Mouse (Mus musculus) CH12.LX (cell line): ENCODE results near the gene Mrpl33. TPM values are rescaled to one million over a fixed set of nuclear protein-coding genes. Genes with fewer than 3 reads are reported as not detected.

Source experiments
- DNase-seq: peaks from one replicate; pipeline ENCODE4 v3.0.0-alpha.2; 2013; ENCODE audit errors: extremely low read depth
- H3K27ac ChIP-seq: 2 replicates; pipeline ENCODE4 v1.5.1; 2012; ENCODE audit warnings: low read depth, mild to moderate bottlenecking, control low read depth, moderate library complexity; ENCODE audit not compliant: insufficient read depth
- H3K27me3 ChIP-seq: replicated peaks from 2 replicates; pipeline ENCODE3; 2012; ENCODE audit warnings: inconsistent platforms
- H3K36me3 ChIP-seq, 2 experiments: replicated peaks in 1 of 2; 2 replicates each; pipeline versions ENCODE3 to v1.6.1; 2012; ENCODE audit warnings: inconsistent platforms in 1 of 2, low read length in 1 of 2, mild to moderate bottlenecking in 1 of 2, mixed read lengths in 1 of 2, moderate library complexity in 1 of 2; ENCODE audit not compliant: control insufficient read depth in 1 of 2, insufficient read depth in 1 of 2
- H3K4me1 ChIP-seq, 2 experiments: 2 replicates each; pipeline ENCODE4 v1.6.1; 2012; ENCODE audit warnings: inconsistent platforms in 1 of 2, moderate library complexity in 1 of 2; ENCODE audit not compliant: insufficient read depth in 2 of 2, control insufficient read depth in 1 of 2
- H3K4me2 ChIP-seq: 2 replicates; pipeline ENCODE4 v1.6.1; 2012; ENCODE audit warnings: low read depth, mild to moderate bottlenecking, control low read depth; ENCODE audit not compliant: poor library complexity, insufficient read depth, severe bottlenecking
- H3K4me3 ChIP-seq, 3 experiments: fragments of 150-350 bp in 1 of 3; sonication (generic) in 1 of 3; replicated peaks in 1 of 3; 2 replicates each; pipeline versions ENCODE3 to v1.5.1; 2011 to 2012; ENCODE audit warnings: low read depth in 2 of 3, low read length in 2 of 3, mild to moderate bottlenecking in 2 of 3, moderate library complexity in 2 of 3, control low read depth in 1 of 3, improper control_type of control experiment in 1 of 3, inconsistent platforms in 1 of 3, mixed read lengths in 1 of 3; ENCODE audit not compliant: poor library complexity in 1 of 3
- H3K79me2 ChIP-seq: replicated peaks from 2 replicates; pipeline ENCODE4 v1.6.1; 2012; ENCODE audit warnings: mild to moderate bottlenecking, moderate library complexity; ENCODE audit not compliant: control insufficient read depth, poor library complexity, insufficient read depth, severe bottlenecking; ENCODE audit errors: extremely low read depth
- H3K9ac ChIP-seq: 2 replicates; pipeline ENCODE4 v1.6.1; 2012; ENCODE audit warnings: low read depth, mild to moderate bottlenecking, control low read depth, moderate library complexity; ENCODE audit not compliant: insufficient read depth
- H3K9me3 ChIP-seq: replicated peaks from 2 replicates; pipeline ENCODE3; 2012; ENCODE audit warnings: low read length, inconsistent platforms, mixed read lengths
- CHD2 ChIP-seq: IDR thresholded peaks from 2 replicates; pipeline ENCODE4 v1.6.1; 2011; ENCODE audit warnings: low read length, improper control_type of control experiment
- CTCF ChIP-seq, 2 experiments: IDR thresholded peaks in 1 of 2; conservative IDR thresholded peaks in 1 of 2; 2 replicates each; pipeline ENCODE4 v1.5.1; 2011 to 2012; ENCODE audit warnings: low read depth in 2 of 2, low read length in 2 of 2, improper control_type of control experiment in 1 of 2, inconsistent platforms in 1 of 2, mild to moderate bottlenecking in 1 of 2, moderate library complexity in 1 of 2
- E2F4 ChIP-seq: IDR thresholded peaks from 2 replicates; pipeline ENCODE4 v1.6.1; 2011; ENCODE audit warnings: low read depth, low read length, improper control_type of control experiment; ENCODE audit not compliant: insufficient replicate concordance
- ELF1 ChIP-seq: IDR thresholded peaks from 2 replicates; pipeline ENCODE4 v1.6.1; 2014; ENCODE audit warnings: low read depth, mild to moderate bottlenecking, inconsistent platforms, low read length, improper control_type of control experiment
- GABPA ChIP-seq: IDR thresholded peaks from 2 replicates; pipeline ENCODE4 v1.6.1; 2012; ENCODE audit warnings: low read depth, low read length, improper control_type of control experiment, inconsistent platforms; ENCODE audit not compliant: insufficient replicate concordance
- IRF4 ChIP-seq: IDR thresholded peaks from 2 replicates; pipeline ENCODE4 v1.6.1; 2014; ENCODE audit warnings: low read depth, mild to moderate bottlenecking, inconsistent platforms, low read length, improper control_type of control experiment
- MAFK ChIP-seq: IDR thresholded peaks from 2 replicates; pipeline ENCODE4 v1.6.1; 2011; ENCODE audit warnings: low read length, improper control_type of control experiment; ENCODE audit not compliant: insufficient replicate concordance
- MAX ChIP-seq: IDR thresholded peaks from 2 replicates; pipeline ENCODE4 v1.6.1; 2011; ENCODE audit warnings: low read length, improper control_type of control experiment
- MAZ ChIP-seq: IDR thresholded peaks from 2 replicates; pipeline ENCODE4 v1.6.1; 2012; ENCODE audit warnings: low read depth, mild to moderate bottlenecking, inconsistent platforms, low read length, improper control_type of control experiment, moderate library complexity
- MEF2A ChIP-seq: IDR thresholded peaks from 2 replicates; pipeline ENCODE4 v1.6.1; 2014; ENCODE audit warnings: low read depth, mild to moderate bottlenecking, inconsistent platforms, low read length, improper control_type of control experiment, borderline replicate concordance
- NELFE ChIP-seq: IDR thresholded peaks from 2 replicates; pipeline ENCODE4 v1.6.1; 2011; ENCODE audit warnings: low read depth, low read length, improper control_type of control experiment
- PAX5 ChIP-seq: IDR thresholded peaks from 2 replicates; pipeline ENCODE4 v1.6.1; 2012; ENCODE audit warnings: low read length, inconsistent platforms, mixed read lengths
- POLR2AphosphoS2 ChIP-seq: IDR thresholded peaks from 2 replicates; pipeline ENCODE4 v1.6.1; 2011; ENCODE audit warnings: low read depth, low read length, improper control_type of control experiment
- RAD21 ChIP-seq: IDR thresholded peaks from 2 replicates; pipeline ENCODE4 v1.6.1; 2011; ENCODE audit warnings: low read depth, mild to moderate bottlenecking, low read length, improper control_type of control experiment, moderate library complexity
- RCOR1 ChIP-seq: conservative IDR thresholded peaks from 2 replicates; pipeline ENCODE4 v1.6.1; 2012; ENCODE audit warnings: low read depth, mild to moderate bottlenecking, inconsistent platforms, low read length, improper control_type of control experiment
- SIN3A ChIP-seq: IDR thresholded peaks from 2 replicates; pipeline ENCODE4 v1.6.1; 2012; ENCODE audit warnings: low read length, improper control_type of control experiment, inconsistent platforms
- SMC3 ChIP-seq: IDR thresholded peaks from 2 replicates; pipeline ENCODE4 v1.6.1; 2011; ENCODE audit warnings: low read depth, low read length, improper control_type of control experiment
- TBP ChIP-seq: conservative IDR thresholded peaks from 2 replicates; pipeline ENCODE4 v1.6.1; 2011; ENCODE audit warnings: low read depth, low read length, improper control_type of control experiment
- TCF12 ChIP-seq: IDR thresholded peaks from 2 replicates; pipeline ENCODE4 v1.6.1; 2014; ENCODE audit warnings: low read depth, mild to moderate bottlenecking, inconsistent platforms, low read length, improper control_type of control experiment
- UBTF ChIP-seq: IDR thresholded peaks from 2 replicates; pipeline ENCODE4 v1.6.1; 2012; ENCODE audit warnings: low read depth, mild to moderate bottlenecking, inconsistent platforms, low read length, improper control_type of control experiment, moderate library complexity
- USF2 ChIP-seq: conservative IDR thresholded peaks from 2 replicates; pipeline ENCODE4 v1.6.1; 2011; ENCODE audit warnings: low read depth, low read length, improper control_type of control experiment
- ZKSCAN1 ChIP-seq: IDR thresholded peaks from 2 replicates; pipeline ENCODE4 v1.6.1; 2012; ENCODE audit warnings: low read depth, inconsistent platforms, low read length, improper control_type of control experiment, borderline replicate concordance
- dilution Hi-C: fragments of 300-500 bp; cut with MboI; formaldehyde crosslinking; loops from 2 replicates; pipeline ENCODE4 v1.14.3; 2020; ENCODE audit warnings: low sequenced_read_pairs; ENCODE audit not compliant: extremely low pct_unique_long_range_greater_than_20kb, extremely low pct_ligation_motif_present
- in situ Hi-C: fragments of 300-500 bp; cut with MboI; formaldehyde crosslinking; loops from 3 replicates; pipeline ENCODE4 v1.14.3; 2019; ENCODE audit warnings: low sequenced_read_pairs, low pct_ligation_motif_present, low pct_unique_long_range_greater_than_20kb, mixed read lengths
- polyA plus RNA-seq: library from polyadenylated mRNA; unstranded; fragments of >175 nt; gene quantifications from 2 replicates; pipeline ENCODE4 v1.2.1, GENCODE M21; 2012; ENCODE audit warnings: low read depth; ENCODE audit not compliant: insufficient read length
- total RNA-seq, 2 experiments: library from RNA; depleted of rRNA; stranded (reverse); fragments of 300-350 nt in 1 of 2; fragments of >200 nt in 1 of 2; gene quantifications; 2 replicates each; pipeline ENCODE4 v1.2.3; 2012 to 2014

The Mrpl33 gene
- total and polyA plus RNA-seq, 3 experiments: 114 to 336 (median 168) TPM

DNA sequence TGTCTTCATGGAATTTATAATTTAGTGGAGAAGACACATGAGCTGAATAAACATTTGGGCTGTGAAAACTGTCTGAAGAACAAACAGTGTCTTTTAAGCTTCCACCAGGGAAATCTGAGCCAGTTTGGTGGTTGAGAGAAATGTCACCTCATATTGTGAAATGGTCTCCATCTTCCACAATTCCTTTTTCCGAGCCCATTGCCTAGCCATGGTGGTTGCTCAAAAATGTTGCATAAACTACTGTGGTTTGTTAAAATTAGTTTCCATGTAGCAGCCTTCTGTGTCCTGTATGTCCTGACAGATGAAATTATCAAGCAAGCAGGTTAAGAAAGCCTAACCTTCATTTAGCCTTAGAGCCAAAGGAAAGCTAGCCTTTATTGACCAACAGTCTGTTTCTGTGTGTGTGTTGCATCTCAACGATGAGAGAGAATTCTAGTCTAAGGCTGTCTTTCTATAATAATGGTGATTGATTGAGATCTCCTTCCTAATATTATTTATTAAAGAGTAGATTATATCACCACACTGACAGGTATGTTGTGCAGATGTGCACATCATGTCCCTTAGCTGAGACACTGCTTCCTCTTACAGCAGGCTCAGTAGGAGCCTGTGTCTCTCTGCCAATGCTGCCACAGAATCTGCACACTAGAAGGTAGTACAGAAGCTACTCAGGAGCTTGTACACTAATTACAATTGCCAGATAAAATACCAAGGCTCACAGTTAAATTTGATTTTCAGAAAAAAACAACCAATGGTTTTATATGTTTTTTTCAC is 54.0 kb downstream of the Mrpl33 start:
- Histone ChIP-seq H3K36me3 (peaks cover 3 to 33% of the 10 kb centered on the region in 2 experiments), H3K27me3 (no peaks in the 10 kb centered on the region), H3K9me3 (peaks cover 6% of the 10 kb centered on the region), H3K27ac (no peak overlapping the region), H3K9ac (no peak overlapping the region), H3K4me1 (peaks cover 4 to 12% of the 10 kb centered on the region in 2 experiments), H3K4me3 (no peak overlapping the region), H3K79me2 (no peaks in the 10 kb centered on the region)
- in situ Hi-C loops: no loop called here
- dilution Hi-C loops: no loop called here
- TF ChIP-seq CTCF (conservative IDR thresholded peaks at IDR 0.05 in 1 of 2, IDR thresholded peaks at IDR 0.05 in 1 of 2; ENCODE audit: low read depth in 2 of 2, low read length in 2 of 2) (no peak), NELFE (no peak), MAX (no peak), CHD2 (no peak), USF2 (no peak), MAFK (no peak), MAZ (no peak), RAD21 (no peak), RCOR1 (no peak), ELF1 (no peak)
- TF ChIP-seq, all 38 proteins: peak for 0
- no peak for DNase-seq
- no peak overlapping the region for H3K4me2 ChIP-seq

DNA sequence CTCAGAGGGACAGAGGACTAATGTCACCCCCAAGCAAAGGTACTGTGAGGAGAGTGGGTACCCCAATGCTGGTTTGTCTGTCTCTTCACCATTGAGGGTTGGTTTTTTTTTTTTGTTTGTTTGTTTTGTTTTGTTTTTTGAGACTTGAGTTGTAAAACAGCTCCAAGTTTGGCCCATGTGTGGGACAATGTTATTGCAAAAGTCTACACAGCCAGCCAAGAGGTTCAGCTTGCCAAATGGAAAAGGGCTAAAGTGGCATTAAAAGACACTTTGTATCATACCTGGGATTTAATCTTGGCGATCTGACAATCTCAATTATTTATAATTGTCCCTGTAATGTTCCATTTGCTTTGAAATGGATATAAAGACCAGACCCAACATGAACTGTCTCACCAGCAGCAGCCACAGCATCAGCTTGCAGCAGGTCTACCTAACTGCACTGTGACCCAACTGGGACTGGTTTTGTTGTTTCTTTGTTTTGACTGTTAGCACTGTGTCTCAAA is 59.0 kb downstream of the Mrpl33 start:
- Histone ChIP-seq H3K36me3 (peaks cover 0 to 24% of the 10 kb centered on the region in 2 experiments), H3K4me3 (no peak overlapping the region), H3K4me1 (no peaks in the 10 kb centered on the region), H3K9ac (no peak overlapping the region), H3K4me2 (no peak overlapping the region), H3K79me2 (no peaks in the 10 kb centered on the region), H3K27ac (no peak overlapping the region), H3K9me3 (peaks cover 6% of the 10 kb centered on the region), H3K27me3 (no peaks in the 10 kb centered on the region)
- in situ Hi-C loops (no loop called here), dilution Hi-C loops (no loop called here)
- no peak for DNase-seq
- TF ChIP-seq MEF2A: no peak
- TF ChIP-seq SMC3: no peak
- no peak for TF ChIP-seq POLR2AphosphoS2
- no peak for TF ChIP-seq MAZ
- no peak for TF ChIP-seq TBP

DNA sequence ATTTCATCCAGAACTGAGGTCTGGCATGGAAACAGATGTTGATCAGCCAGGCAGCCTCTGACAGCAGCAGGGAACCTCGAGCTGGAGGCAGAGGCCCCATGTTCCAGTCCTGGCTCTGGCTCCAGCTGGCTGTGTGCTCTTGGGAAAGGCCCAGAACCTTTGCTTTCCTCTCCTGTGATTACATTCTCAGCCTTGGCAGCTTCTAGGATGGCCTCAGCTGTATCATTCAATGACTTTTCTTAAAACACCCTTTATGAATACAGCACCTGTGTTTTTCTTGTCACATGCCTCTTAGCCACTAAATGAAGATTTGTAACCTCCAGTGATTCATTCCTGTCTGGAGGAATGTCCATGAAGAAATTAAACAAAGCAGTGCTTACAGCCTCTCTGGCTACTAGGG is 69.4 kb downstream of the Mrpl33 start:
- DNase-seq: no peak
- no peak overlapping the region for H3K27ac ChIP-seq
- no peaks in the 10 kb centered on the region for H3K9me3 ChIP-seq
- dilution Hi-C loops: no loop called here
- TF ChIP-seq MAX (no peak), PAX5 (no peak), CHD2 (no peak), NELFE (no peak), CTCF (conservative IDR thresholded peaks at IDR 0.05 in 1 of 2, IDR thresholded peaks at IDR 0.05 in 1 of 2; ENCODE audit: low read depth in 2 of 2, low read length in 2 of 2) (no peak), ZKSCAN1 (no peak), TBP (no peak), UBTF (no peak), GABPA (no peak), E2F4 (no peak), ELF1 (no peak), MAFK (no peak), RAD21 (no peak), IRF4 (no peak), TCF12 (no peak), SIN3A (no peak), RCOR1 (no peak)
- H3K4me3 ChIP-seq: no peak overlapping the region
- H3K9ac ChIP-seq: no peak overlapping the region
- no peaks in the 10 kb centered on the region for H3K79me2 ChIP-seq
- peaks cover 0 to 7% of the 10 kb centered on the region in 2 experiments; a peak in 2 of 4 replicates for H3K4me1 ChIP-seq
- peaks cover 0 to 18% of the 10 kb centered on the region in 2 experiments for H3K36me3 ChIP-seq
- no peaks in the 10 kb centered on the region for H3K27me3 ChIP-seq
- in situ Hi-C loops: no loop called here
- H3K4me2 ChIP-seq: no peak overlapping the region
